Mouse (Mus musculus) neural tube, embryonic 10.5 days (tissue): ENCODE measurements around the gene Trhr2.
A peak's percentile ranks its signal among the peaks of the same experiment; 100 is the strongest.
"Not testable (repeated sequence)": the region's sequence is repeated elsewhere in the genome, so short reads cannot be mapped to it uniquely, and the experiment has no call there.

ENCODE experiments used
- DNase-seq: peaks from one replicate; pipeline ENCODE4 v3.0.0-alpha.2; 2017; ENCODE audit warnings: low spot score; ENCODE audit errors: extremely low spot score

The Trhr2 gene

GRCm38 (mm10) chr8:122332753-122333506, 27.6 kb downstream of the Trhr2 start:
- DNase-seq: peak; percentile 90

GRCm38 (mm10) chr8:122331134-122331523, 29.4 kb downstream of the Trhr2 start:
- no peak for DNase-seq

DNA sequence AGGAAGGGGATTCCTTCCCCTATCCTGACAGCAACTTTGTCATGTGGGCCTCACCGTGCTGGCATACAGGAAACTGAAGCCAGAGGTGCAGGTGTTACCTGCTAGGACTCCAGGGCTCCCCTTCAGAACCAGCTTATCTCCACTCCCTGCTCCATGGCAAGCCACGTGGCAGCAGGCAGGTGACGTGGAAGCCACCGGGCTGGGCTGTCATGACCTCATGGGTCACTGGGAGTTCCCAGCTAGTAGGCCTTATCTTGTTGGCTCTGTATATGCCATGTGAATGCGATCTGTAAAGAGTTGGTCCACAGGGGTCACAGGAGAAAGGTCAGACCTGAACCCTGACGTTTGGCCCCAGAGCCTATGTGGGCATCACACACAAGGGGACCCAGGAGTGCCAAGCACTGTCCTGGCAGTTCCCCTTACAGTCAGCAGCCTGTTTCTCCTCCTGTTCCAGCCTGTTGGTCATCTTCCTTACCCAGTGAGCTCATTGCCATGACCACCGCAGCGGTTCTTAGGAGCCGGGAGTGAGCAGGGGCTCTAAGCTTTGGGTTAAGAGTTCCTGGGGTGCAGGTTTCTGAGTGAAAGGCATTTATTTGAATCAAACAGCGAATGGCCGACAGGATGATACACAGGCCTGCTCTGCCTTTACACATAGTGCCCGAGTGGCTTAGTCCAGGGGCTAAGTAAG, 30.0 kb downstream of the Trhr2 start:
- DNase-seq: no peak

DNA sequence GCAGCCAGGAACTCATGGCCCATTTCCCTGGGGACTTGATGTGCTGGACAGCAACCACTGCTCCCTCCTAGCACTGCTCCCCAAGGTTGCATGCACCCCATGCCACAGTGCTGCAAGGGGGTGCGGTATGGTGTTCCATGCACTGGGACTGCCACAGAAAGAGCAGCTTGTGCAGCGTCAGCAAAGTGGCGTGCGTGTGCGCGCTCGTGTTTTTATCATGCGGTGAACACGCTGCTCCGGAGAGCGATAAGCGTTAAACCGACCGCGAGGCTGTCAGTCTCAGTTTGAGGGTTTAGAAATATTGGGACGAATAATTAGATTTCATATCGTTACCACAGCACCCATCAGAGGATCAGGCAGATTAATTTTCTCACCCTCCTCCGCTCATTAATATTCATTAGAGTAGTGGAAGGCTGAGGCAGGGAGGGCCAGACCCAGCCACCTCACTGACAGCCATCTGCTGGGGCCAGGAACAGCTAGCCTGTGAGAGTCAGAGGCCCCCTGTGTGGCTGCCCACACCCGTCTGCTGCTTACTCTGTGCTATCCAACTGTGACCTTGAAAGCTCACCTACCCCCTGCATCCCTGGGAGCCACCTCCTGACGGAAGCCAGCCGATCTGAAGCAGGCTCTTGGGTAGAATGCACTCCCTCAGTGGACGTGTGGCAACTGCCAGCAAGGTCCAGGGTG, 30.9 kb downstream of the Trhr2 start:
- DNase-seq: no peak

DNA sequence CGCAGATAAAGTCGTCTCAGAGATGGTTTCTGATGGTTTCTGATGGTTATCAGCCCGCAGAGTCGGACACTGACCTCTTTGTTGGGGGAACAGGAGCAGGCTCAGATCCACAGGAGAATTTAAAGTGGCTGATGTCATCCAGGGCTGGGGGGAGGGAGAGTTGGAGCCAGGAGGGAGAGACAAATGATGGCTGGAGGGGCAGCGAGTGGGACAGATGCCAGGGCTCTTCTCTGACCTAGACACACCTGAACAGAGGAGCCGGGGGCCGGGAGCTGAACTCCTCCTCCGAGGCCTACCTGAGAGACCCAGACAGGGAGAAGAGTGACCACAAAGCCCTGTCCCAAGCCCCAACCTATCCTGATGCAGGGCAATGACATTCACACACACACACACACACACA, 31.5 kb downstream of the Trhr2 start:
- no peak for DNase-seq

- DNase-seq: no peak
Observed at GRCm38 (mm10) chr8:122326114-122326542, 34.4 kb downstream of the Trhr2 start.

DNA sequence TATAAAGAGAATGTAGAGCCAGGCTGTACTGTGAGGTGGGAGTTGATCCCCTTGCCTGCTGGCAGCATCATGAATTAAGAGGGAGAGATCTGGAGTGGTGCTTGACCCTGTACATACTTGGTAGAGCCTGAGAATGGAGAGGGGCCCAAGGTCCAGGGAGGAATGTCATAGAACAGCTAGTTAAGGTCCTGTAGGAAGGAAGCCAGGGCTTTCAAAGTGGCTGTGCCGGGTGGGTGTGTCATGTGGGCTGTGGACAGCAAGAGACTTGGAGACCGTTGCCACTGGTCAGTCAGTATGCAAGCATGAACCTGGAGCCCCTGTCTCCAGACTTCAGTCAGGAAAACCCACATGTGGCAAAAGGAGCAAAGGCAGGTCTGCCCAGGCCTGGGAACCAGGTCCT, 35.4 kb downstream of the Trhr2 start:
- no peak for DNase-seq

DNA sequence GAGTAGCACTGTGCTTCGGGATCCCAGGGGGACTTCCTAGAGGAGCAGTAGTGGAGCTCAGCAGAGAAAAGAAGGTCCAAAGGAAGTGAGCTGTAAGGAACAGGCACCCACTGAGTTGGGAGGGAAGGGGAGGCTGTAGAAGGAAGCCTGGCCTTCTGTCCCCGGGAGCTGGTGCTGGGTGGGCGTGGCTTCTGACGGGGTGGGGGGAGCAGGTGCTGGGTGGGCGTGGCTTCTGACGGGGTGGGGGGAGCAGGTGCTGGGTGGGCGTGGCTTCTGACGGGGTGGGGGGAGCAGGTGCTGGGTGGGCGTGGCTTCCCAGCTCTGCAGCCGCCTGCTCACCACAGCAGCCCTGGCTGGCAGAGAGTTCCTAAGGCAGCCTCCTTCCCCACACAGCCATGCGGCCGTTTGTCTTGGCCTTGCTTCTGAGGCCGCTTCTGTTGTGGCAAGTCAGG, 36.6 kb downstream of the Trhr2 start:
- DNase-seq: not testable (repeated sequence)

DNA sequence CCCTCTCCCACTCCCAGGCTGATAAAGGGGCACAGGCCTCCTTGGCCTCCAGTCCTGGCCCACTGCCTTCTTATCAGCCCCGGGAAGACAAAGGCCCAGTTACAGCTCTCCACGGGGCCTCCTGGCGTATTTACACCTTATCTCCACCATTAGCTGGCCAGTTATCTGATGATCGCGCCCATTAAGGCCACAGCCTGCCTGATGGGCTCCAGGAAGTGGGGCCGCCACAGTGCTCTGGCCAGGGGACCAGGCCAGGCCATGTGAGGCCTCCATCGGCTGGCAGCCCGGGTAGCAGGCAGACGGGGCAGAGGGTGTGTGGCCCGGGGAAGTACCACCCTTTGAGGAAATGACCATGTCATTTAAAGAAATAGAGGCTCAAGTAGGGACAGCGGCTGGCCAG, 37.8 kb downstream of the Trhr2 start:
- no peak for DNase-seq

DNA sequence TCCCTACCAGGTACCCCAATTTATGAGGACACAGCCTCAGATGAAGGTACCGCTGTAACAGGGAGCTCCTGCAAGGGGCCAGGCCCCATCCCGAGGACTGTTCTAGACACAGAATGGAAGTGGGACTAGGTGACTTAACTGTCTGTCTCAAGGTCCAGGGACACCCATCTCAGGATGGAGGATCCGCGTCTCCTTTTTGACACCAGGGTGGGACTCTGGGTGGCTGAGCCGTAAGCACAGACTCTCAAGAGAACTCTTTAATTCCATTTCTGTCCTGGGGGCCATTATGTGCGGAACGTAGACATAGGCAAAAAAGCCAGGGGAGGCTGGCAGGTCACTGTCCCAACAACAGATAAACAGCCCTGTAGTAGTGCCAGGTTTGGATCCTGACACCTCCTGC, 38.4 kb downstream of the Trhr2 start:
- no peak for DNase-seq

- no peak for DNase-seq
Observed at GRCm38 (mm10) chr8:122321455-122321921, 39.1 kb downstream of the Trhr2 start.

- no peak for DNase-seq
Observed at GRCm38 (mm10) chr8:122320541-122320940, 40.0 kb downstream of the Trhr2 start.

- no peak for DNase-seq
Observed at GRCm38 (mm10) chr8:122319708-122320075, 40.9 kb downstream of the Trhr2 start.

- DNase-seq: no peak
Observed at GRCm38 (mm10) chr8:122319045-122319707, 41.4 kb downstream of the Trhr2 start.

DNA sequence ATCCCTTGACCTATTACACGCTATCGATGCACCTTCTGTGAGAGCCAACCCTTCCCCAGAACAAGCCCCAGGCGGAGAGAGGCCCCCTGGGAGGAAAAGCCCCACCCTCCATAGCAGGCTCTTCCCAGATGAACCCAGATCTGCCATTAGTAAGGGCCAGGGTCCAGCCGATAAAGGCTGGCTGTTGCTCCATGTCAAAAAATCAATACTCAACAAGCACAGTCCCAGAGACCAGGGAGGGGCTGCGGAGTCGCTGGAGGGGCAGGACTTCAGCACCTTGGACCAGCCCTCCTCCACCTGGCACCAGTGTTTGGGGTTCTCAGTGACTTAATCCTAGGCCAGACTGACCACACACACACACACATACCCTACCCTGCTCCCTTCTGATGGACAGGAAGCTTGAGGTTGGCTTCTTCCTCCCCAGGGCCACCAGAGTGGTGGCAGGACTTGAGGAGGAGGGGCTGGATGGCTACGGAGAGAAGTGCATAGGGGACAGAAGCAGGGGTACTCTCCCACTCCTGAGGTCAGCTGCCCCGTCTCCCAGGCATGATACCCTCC, 42.5 kb downstream of the Trhr2 start:
- DNase-seq: no peak

DNA sequence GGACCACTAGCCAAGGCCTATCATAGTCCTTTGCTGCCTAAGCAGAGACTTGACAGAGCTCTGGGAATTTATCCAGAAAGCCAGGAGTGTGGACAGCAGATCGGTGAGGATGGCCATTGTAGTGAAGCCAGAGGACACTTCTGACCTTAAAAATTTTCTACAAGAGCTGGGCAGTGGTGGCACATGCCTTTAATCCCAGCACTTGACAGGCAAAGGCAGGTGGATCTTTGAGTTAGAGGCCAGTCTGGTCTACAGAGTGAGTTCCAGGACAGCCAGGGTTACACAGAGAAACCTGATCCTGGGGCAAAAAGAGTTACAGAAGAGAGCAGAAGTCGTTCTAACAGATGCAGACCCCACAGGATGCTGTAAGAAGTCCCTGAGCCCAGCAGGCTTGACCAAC, 44.1 kb downstream of the Trhr2 start:
- DNase-seq: no peak

DNA sequence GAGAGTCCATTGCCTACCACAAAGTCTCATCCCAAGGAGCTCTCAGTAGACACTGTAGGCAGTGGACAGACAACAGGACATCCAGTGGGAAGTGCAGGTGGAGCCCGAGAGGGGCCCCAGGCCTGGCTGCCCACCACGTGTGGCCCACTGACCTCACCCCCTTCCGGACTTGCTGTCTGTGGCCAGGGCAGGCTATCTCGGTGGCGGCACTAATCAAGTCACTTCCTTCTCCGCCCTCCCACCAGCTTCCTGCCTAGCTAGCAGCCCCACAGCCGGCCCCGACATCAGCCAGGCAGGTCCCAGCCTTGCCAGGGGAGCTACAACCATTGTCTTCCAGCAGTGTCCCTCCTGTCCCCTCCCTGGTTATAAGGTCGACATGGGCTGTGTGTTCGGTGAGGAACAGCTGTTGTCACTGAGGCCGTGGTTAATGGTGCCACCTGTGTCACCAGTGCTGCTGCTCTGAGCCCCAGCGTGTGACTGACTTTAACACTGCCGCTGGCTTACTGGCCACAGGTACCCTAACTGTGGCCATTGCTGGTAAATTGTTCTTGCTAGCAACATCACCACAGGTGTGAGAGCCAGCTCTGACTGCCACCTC, 45.5 kb downstream of the Trhr2 start:
- no peak for DNase-seq

DNA sequence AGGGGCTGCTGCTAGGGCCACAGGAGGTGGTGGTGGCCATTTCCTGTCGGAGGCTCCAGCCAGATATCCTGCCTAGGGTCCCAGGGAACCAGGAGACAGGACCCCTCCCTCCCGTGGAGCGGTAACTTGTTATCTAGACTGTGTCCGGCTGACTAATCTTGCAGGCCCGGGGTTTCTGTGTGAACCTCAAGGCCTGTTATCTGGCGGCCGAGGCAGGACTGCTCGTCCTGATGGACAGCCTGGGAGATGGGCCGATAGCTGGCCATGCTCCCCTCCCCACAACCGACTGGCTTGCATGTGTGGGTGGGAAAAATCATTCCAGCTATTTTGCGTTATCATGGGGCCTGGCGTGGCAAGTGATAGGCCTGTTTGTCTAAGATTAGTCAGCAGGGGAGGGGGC, 47.2 kb downstream of the Trhr2 start:
- DNase-seq: no peak

GRCm38 (mm10) chr8:122312553-122312952, 48.0 kb downstream of the Trhr2 start:
- DNase-seq: no peak

GRCm38 (mm10) chr8:122311115-122311514, 49.4 kb downstream of the Trhr2 start:
- DNase-seq: no peak

DNA sequence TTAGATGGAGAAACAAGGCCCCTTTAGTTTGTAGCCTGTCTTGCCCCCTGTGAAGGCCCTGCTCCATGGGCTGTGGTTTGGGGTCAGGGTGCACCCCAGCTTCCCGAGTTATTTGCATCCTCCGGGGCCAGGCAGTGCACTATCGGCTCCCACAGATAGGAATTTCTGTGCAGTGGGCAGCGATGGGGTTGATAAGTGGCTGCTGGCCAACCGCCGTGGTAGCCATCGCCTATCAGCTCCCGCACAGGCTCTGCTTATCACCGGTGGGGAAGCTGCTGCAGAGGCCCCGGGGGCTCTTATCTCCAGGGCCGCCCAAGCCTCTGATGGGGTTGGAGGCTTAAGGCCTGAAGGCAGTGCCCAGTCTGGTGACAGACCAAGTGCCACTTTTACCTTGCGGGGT, 51.3 kb downstream of the Trhr2 start:
- DNase-seq: no peak
